Mouse (Mus musculus): Measurements from ENCODE around the gene Nkain2. TPM values are rescaled to one million over a fixed set of nuclear protein-coding genes. Genes with fewer than 3 reads are reported as not detected.

Gene Nkain2
- total and polyA plus RNA-seq, 3 experiments: 0.08 to 0.18 TPM; not detected in 1

- TF ChIP-seq POLR2A (IDR thresholded peaks at IDR 0.05; ENCODE audit: insufficient read depth, low read depth, low read length) (no peak), CTCF (IDR thresholded peaks at IDR 0.05) (no peak), EP300 (IDR thresholded peaks at IDR 0.05; ENCODE audit: insufficient read depth, low read depth, low read length) (no peak)
Observed at GRCm38 (mm10) chr10:32604448-32604847, 285.8 kb downstream of the Nkain2 start.

DNA sequence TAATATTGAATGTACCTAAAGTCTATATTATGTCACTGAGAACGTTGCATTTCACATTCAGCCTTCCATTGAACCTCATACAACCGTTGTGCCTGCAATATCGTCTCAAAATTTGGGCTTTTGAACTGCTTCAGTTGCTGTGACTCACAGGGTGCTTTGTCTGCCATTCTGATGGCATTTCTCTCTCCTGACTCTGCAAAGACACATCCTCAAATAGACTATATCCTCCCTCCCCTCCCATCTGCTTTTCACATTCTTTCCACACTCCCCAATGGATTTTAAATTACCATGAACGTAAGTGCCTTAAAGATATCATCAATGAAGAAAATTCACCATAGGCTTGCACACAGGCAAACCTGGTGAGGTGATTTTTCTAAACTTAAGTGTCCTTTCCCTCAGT, 287.5 kb downstream of the Nkain2 start:
- Histone ChIP-seq H3K79me2 (replicated peaks; ENCODE audit: control insufficient read depth, insufficient read depth, low read length) (no peaks in the 10 kb centered on the region), H3K9ac (ENCODE audit: low read depth, low read length) (no peak overlapping the region), H3K27me3 (ENCODE audit: control insufficient read depth, insufficient read depth, low read length) (no peaks in the 10 kb centered on the region), H3K36me3 (ENCODE audit: control insufficient read depth, insufficient read depth, low read length) (no peaks in the 10 kb centered on the region), H3K27ac (no peak overlapping the region), H3K4me1 (ENCODE audit: control insufficient read depth, insufficient read depth, low read length) (no peaks in the 10 kb centered on the region), H3K4me3 (no peak overlapping the region)
- intact Hi-C loops (cut with DNase I): no loop called here
- TF ChIP-seq POLR2A (IDR thresholded peaks at IDR 0.05; ENCODE audit: insufficient read depth, low read depth, low read length): no peak
- TF ChIP-seq CTCF (IDR thresholded peaks at IDR 0.05): no peak
- TF ChIP-seq EP300 (IDR thresholded peaks at IDR 0.05; ENCODE audit: insufficient read depth, low read depth, low read length): no peak
- WGBS: 65% methylated on average over 4 of the region's 4 CpGs
- no peak for DNase-seq

More at GRCm38 (mm10) chr10:32604448-32604847, 285.8 kb downstream of the Nkain2 start:
- Histone ChIP-seq H3K4me1 (ENCODE audit: control insufficient read depth, insufficient read depth, low read length) (no peaks in the 10 kb centered on the region), H3K36me3 (ENCODE audit: control insufficient read depth, insufficient read depth, low read length) (no peaks in the 10 kb centered on the region), H3K79me2 (replicated peaks; ENCODE audit: control insufficient read depth, insufficient read depth, low read length) (no peaks in the 10 kb centered on the region), H3K27me3 (ENCODE audit: control insufficient read depth, insufficient read depth, low read length) (no peaks in the 10 kb centered on the region), H3K4me3 (no peak overlapping the region), H3K27ac (no peak overlapping the region), H3K9ac (ENCODE audit: low read depth, low read length) (no peak overlapping the region)
- intact Hi-C loops (cut with DNase I): no loop called here
- no peak for DNase-seq

GRCm38 (mm10) chr10:32594998-32595397, 295.3 kb downstream of the Nkain2 start:
- no peak overlapping the region for H3K9ac ChIP-seq (ENCODE audit: low read depth, low read length)
- H3K4me1 ChIP-seq (ENCODE audit: control insufficient read depth, insufficient read depth, low read length): no peaks in the 10 kb centered on the region
- no peaks in the 10 kb centered on the region for H3K79me2 ChIP-seq (replicated peaks; ENCODE audit: control insufficient read depth, insufficient read depth, low read length)
- no peak overlapping the region for H3K4me3 ChIP-seq
- no peaks in the 10 kb centered on the region for H3K36me3 ChIP-seq (ENCODE audit: control insufficient read depth, insufficient read depth, low read length)
- TF ChIP-seq CTCF (IDR thresholded peaks at IDR 0.05) (no peak), EP300 (IDR thresholded peaks at IDR 0.05; ENCODE audit: insufficient read depth, low read depth, low read length) (no peak), POLR2A (IDR thresholded peaks at IDR 0.05; ENCODE audit: insufficient read depth, low read depth, low read length) (no peak)
- 63% methylated on average over 2 of the region's 2 CpGs for WGBS
- no peak for DNase-seq
- H3K27ac ChIP-seq: no peak overlapping the region
- intact Hi-C loops (cut with DNase I): no loop called here
- H3K27me3 ChIP-seq (ENCODE audit: control insufficient read depth, insufficient read depth, low read length): no peaks in the 10 kb centered on the region

GRCm38 (mm10) chr10:32577276-32577580, 313.0 kb downstream of the Nkain2 start:
- no peaks in the 10 kb centered on the region for H3K79me2 ChIP-seq (replicated peaks; ENCODE audit: control insufficient read depth, insufficient read depth, low read length)
- intact Hi-C loops (cut with DNase I): no loop called here
- WGBS: 47% methylated on average over 3 of the region's 3 CpGs
- no peak overlapping the region for H3K27ac ChIP-seq
- DNase-seq: no peak
- no peak overlapping the region for H3K9ac ChIP-seq (ENCODE audit: low read depth, low read length)
- no peaks in the 10 kb centered on the region for H3K4me1 ChIP-seq (ENCODE audit: control insufficient read depth, insufficient read depth, low read length)
- H3K36me3 ChIP-seq (ENCODE audit: control insufficient read depth, insufficient read depth, low read length): no peaks in the 10 kb centered on the region
- no peak overlapping the region for H3K4me3 ChIP-seq
- no peaks in the 10 kb centered on the region for H3K27me3 ChIP-seq (ENCODE audit: control insufficient read depth, insufficient read depth, low read length)
- TF ChIP-seq EP300 (IDR thresholded peaks at IDR 0.05; ENCODE audit: insufficient read depth, low read depth, low read length): no peak
- no peak for TF ChIP-seq POLR2A (IDR thresholded peaks at IDR 0.05; ENCODE audit: insufficient read depth, low read depth, low read length)
- TF ChIP-seq CTCF (IDR thresholded peaks at IDR 0.05): no peak

GRCm38 (mm10) chr10:32576559-32577275, 313.5 kb downstream of the Nkain2 start:
- 54% methylated on average over 2 of the region's 2 CpGs for WGBS
- no peak for DNase-seq
- Histone ChIP-seq H3K27me3 (ENCODE audit: control insufficient read depth, insufficient read depth, low read length) (no peaks in the 10 kb centered on the region), H3K36me3 (ENCODE audit: control insufficient read depth, insufficient read depth, low read length) (no peaks in the 10 kb centered on the region), H3K4me1 (ENCODE audit: control insufficient read depth, insufficient read depth, low read length) (no peaks in the 10 kb centered on the region), H3K4me3 (no peak overlapping the region), H3K9ac (ENCODE audit: low read depth, low read length) (no peak overlapping the region), H3K27ac (no peak overlapping the region), H3K79me2 (replicated peaks; ENCODE audit: control insufficient read depth, insufficient read depth, low read length) (no peaks in the 10 kb centered on the region)
- no peak for TF ChIP-seq POLR2A (IDR thresholded peaks at IDR 0.05; ENCODE audit: insufficient read depth, low read depth, low read length)
- TF ChIP-seq CTCF (IDR thresholded peaks at IDR 0.05): no peak
- TF ChIP-seq EP300 (IDR thresholded peaks at IDR 0.05; ENCODE audit: insufficient read depth, low read depth, low read length): no peak
- intact Hi-C loops (cut with DNase I): no loop called here

DNA sequence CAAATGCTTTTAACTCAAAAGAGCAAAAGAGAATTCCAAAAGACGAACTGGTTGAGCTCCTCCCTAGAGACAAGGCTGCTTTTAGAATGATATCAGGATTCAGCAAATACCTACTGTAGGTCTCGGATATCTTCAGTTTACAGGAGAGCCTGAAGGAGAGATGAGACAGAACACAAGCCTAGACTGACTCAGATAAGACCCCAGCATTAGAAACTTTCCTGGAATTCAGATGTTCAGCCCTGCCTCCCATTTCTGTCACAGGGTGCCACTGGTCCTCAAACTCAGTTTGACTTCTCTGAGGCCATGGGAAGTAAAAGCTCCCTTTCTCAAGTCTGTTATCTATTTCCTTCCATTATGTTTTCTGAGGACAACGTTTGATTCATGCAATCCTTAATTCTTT, 332.6 kb downstream of the Nkain2 start:
- no peaks in the 10 kb centered on the region for H3K36me3 ChIP-seq (ENCODE audit: control insufficient read depth, insufficient read depth, low read length)
- intact Hi-C loops (cut with DNase I): no loop called here
- TF ChIP-seq POLR2A (IDR thresholded peaks at IDR 0.05; ENCODE audit: insufficient read depth, low read depth, low read length) (no peak), CTCF (IDR thresholded peaks at IDR 0.05) (no peak), EP300 (IDR thresholded peaks at IDR 0.05; ENCODE audit: insufficient read depth, low read depth, low read length) (no peak)
- no peaks in the 10 kb centered on the region for H3K79me2 ChIP-seq (replicated peaks; ENCODE audit: control insufficient read depth, insufficient read depth, low read length)
- H3K27ac ChIP-seq: no peak overlapping the region
- H3K9ac ChIP-seq (ENCODE audit: low read depth, low read length): no peak overlapping the region
- H3K27me3 ChIP-seq (ENCODE audit: control insufficient read depth, insufficient read depth, low read length): no peaks in the 10 kb centered on the region
- no peak overlapping the region for H3K4me3 ChIP-seq
- H3K4me1 ChIP-seq (ENCODE audit: control insufficient read depth, insufficient read depth, low read length): no peaks in the 10 kb centered on the region
- WGBS: 23% methylated on average over 3 of the region's 3 CpGs
- DNase-seq: no peak

Data from heart, adult 2 months (tissue).